Comparison of ENCODE assay signal across 9 mouse cellular contexts in genomic region chr3:41939843-41940242, GRCm38 (mm10).
DNase-seq lines count a peak whose midpoint lies in the region; ATAC-seq and TF ChIP-seq lines count a peak whose summit lies in the region.
"Had no signal": no experiment of that assay in that cellular context is flagged by ENCODE, and none has a peak within 500 bp of the region (broad histone marks: within the 10 kb centered on the region; RNA-seq: fewer than 3 reads in every experiment).

No protein-coding gene starts in this region.

- no peaks in the 10 kb centered on the region for H3K27me3 ChIP-seq in heart, postnatal 0 days (ENCODE audit: control insufficient read depth, insufficient read depth, low read length)
- no peaks in the 10 kb centered on the region for H3K27me3 ChIP-seq in stomach, postnatal 0 days (ENCODE audit: control insufficient read depth, insufficient read depth, low read length)
- H3K27me3 ChIP-seq: intestine, embryonic 15.5 days had no signal

- no peak overlapping the region for H3K27ac ChIP-seq in heart, postnatal 0 days (ENCODE audit: low read depth)
- no peak overlapping the region for H3K27ac ChIP-seq in stomach, postnatal 0 days (replicated peaks)
- H3K27ac ChIP-seq: intestine, embryonic 15.5 days had no signal

- no peak for ATAC-seq in heart, postnatal 0 days (ENCODE audit: insufficient read depth, low read depth)
- ATAC-seq in stomach, postnatal 0 days (ENCODE audit: low FRiP score, low TSS enrichment): no peak
- ATAC-seq: intestine, embryonic 15.5 days had no signal

- TF ChIP-seq CTCF in heart, postnatal 0 days (IDR thresholded peaks at IDR 0.05; ENCODE audit: low read depth): peak; percentile 34
- peak; percentile 46 for TF ChIP-seq CTCF in stomach, postnatal 0 days (IDR thresholded peaks at IDR 0.05; ENCODE audit: low read depth)

- 0 out of 2 replicates have a peak, but pooled peaks cover 4% of the 10 kb centered on the region for H3K4me1 ChIP-seq in heart, postnatal 0 days (ENCODE audit: control insufficient read depth, insufficient read depth)
- H3K4me1 ChIP-seq in stomach, postnatal 0 days (replicated peaks; ENCODE audit: control insufficient read depth, insufficient read depth): no peaks in the 10 kb centered on the region
- H3K4me1 ChIP-seq: intestine, embryonic 15.5 days had no signal

- H3K4me3 ChIP-seq in heart, postnatal 0 days (ENCODE audit: low read depth, low read length): no peak overlapping the region
- H3K4me3 ChIP-seq in stomach, postnatal 0 days (ENCODE audit: low read depth, low read length): no peak overlapping the region
- H3K4me3 ChIP-seq: intestine, embryonic 15.5 days had no signal

- DNase-seq in heart, postnatal 0 days (ENCODE audit: low spot score): no peak
- no peak for DNase-seq in heart, postnatal 36 days
- DNase-seq in right cerebral cortex, postnatal 10 days (ENCODE audit: low spot score in 2 of 2): peak; percentile 58 to 60
- DNase-seq in right cerebral cortex, adult 18-20 months: no peak
- DNase-seq in left cerebral cortex, postnatal 10 days (ENCODE audit: extremely low spot score in 1 of 2, low spot score in 2 of 2): peak; percentile 11 to 31
- no peak for DNase-seq in stomach, postnatal 0 days (ENCODE audit: low spot score)
- no peak for DNase-seq in urinary bladder, adult 2 months (ENCODE audit: low spot score)
- DNase-seq: lung, postnatal 10 days had no signal

- no peak for TF ChIP-seq EP300 in heart, postnatal 0 days (IDR thresholded peaks at IDR 0.05; ENCODE audit: low read depth)
- TF ChIP-seq EP300 in stomach, postnatal 0 days (optimal IDR thresholded peaks at IDR 0.05): no peak

- intact Hi-C loops in heart, postnatal 36 days (cut with DNase I): no loop called here
- intact Hi-C loops in left cerebral cortex, postnatal 10 days (cut with DNase I): no loop called here

- H3K9ac ChIP-seq in heart, postnatal 0 days (replicated peaks; ENCODE audit: low read depth, low read length): no peak overlapping the region
- H3K9ac ChIP-seq in stomach, postnatal 0 days (ENCODE audit: low read length): no peak overlapping the region
- H3K9ac ChIP-seq: intestine, embryonic 15.5 days had no signal

- H3K4me2 ChIP-seq in heart, postnatal 0 days (ENCODE audit: low read depth, low read length): no peak overlapping the region
- H3K4me2 ChIP-seq in stomach, postnatal 0 days (replicated peaks; ENCODE audit: low read depth): no peak overlapping the region
- H3K4me2 ChIP-seq: intestine, embryonic 15.5 days had no signal

- no peaks in the 10 kb centered on the region for H3K36me3 ChIP-seq in heart, postnatal 0 days (replicated peaks; ENCODE audit: control insufficient read depth, insufficient read depth, low read length)
- H3K36me3 ChIP-seq in stomach, postnatal 0 days (ENCODE audit: control insufficient read depth, insufficient read depth, low read length): no peaks in the 10 kb centered on the region
- H3K36me3 ChIP-seq: intestine, embryonic 15.5 days had no signal

- 45% methylated on average over 4 of the region's 4 CpGs for WGBS in heart, postnatal 0 days
- WGBS in stomach, postnatal 0 days: 40% methylated on average over 4 of the region's 4 CpGs

- no peaks in the 10 kb centered on the region for H3K9me3 ChIP-seq in heart, postnatal 0 days (replicated peaks; ENCODE audit: control insufficient read depth, low read length)
- H3K9me3 ChIP-seq in stomach, postnatal 0 days (ENCODE audit: control insufficient read depth, low read length): no peaks in the 10 kb centered on the region
- H3K9me3 ChIP-seq: intestine, embryonic 15.5 days had no signal

Comparison
In these comparisons a context has a peak if more than half of its experiments do, and no peak if none do; other contexts are left out.
1. DNase-seq: peak in right cerebral cortex, postnatal 10 days (2 of 2) and left cerebral cortex, postnatal 10 days (2 of 2); none in heart, postnatal 0 days (single experiment), heart, postnatal 36 days (0 of 2), right cerebral cortex, adult 18-20 months (single experiment), stomach, postnatal 0 days (single experiment) and urinary bladder, adult 2 months (single experiment).